Mouse (Mus musculus) olfactory bulb, adult 2 months (tissue): Measurements from ENCODE around the gene Dhcr24.

Source experiments
- CTCF ChIP-seq: fragments of 200-500 bp; IDR thresholded peaks from 2 replicates; pipeline ENCODE4 v1.5.1; 2012; ENCODE audit warnings: low read depth, mild to moderate bottlenecking, low read length, moderate library complexity; ENCODE audit not compliant: insufficient read depth
- POLR2A ChIP-seq: fragments of 200-500 bp; IDR thresholded peaks from 2 replicates; pipeline ENCODE4 v1.6.1; 2012; ENCODE audit warnings: mild to moderate bottlenecking, low read depth, low read length, moderate library complexity; ENCODE audit not compliant: insufficient read depth

GRCm38 (mm10) chr4:106630333-106631220 lies 69.7 kb downstream of the Dhcr24 start:
- TF ChIP-seq CTCF = no peak
- TF ChIP-seq POLR2A = no peak
